Mouse (Mus musculus): ENCODE results near the gene Bptf.
"Not testable (repeated sequence)": the region's sequence is repeated elsewhere in the genome, so short reads cannot be mapped to it uniquely, and the experiment has no call there.

The Bptf gene

GRCm38 (mm10) chr11:107117789-107118188, 14.1 kb downstream of the Bptf start:
- DNase-seq (ENCODE audit: low read depth, low spot score): no peak

GRCm38 (mm10) chr11:107113881-107114557, 17.9 kb downstream of the Bptf start:
- no peak for DNase-seq (ENCODE audit: low read depth, low spot score)

- no peak for DNase-seq (ENCODE audit: low read depth, low spot score)
Observed at GRCm38 (mm10) chr11:107113112-107113511, 18.8 kb downstream of the Bptf start.

GRCm38 (mm10) chr11:107109669-107110068, 22.3 kb downstream of the Bptf start:
- DNase-seq (ENCODE audit: low read depth, low spot score): no peak

- DNase-seq (ENCODE audit: low read depth, low spot score): no peak
Observed at GRCm38 (mm10) chr11:107108892-107109291, 23.0 kb downstream of the Bptf start.

GRCm38 (mm10) chr11:107107725-107108078, 24.2 kb downstream of the Bptf start:
- DNase-seq (ENCODE audit: low read depth, low spot score): no peak

GRCm38 (mm10) chr11:107106978-107107724, 24.8 kb downstream of the Bptf start:
- DNase-seq (ENCODE audit: low read depth, low spot score): no peak

- DNase-seq (ENCODE audit: low read depth, low spot score): no peak
Observed at GRCm38 (mm10) chr11:107106461-107106860, 25.5 kb downstream of the Bptf start.

- peak; percentile 25 for DNase-seq (ENCODE audit: low read depth, low spot score)
Observed at GRCm38 (mm10) chr11:107105227-107105626, 26.7 kb downstream of the Bptf start.

GRCm38 (mm10) chr11:107103736-107104135, 28.2 kb downstream of the Bptf start:
- DNase-seq (ENCODE audit: low read depth, low spot score): no peak

- no peak for DNase-seq (ENCODE audit: low read depth, low spot score)
Observed at GRCm38 (mm10) chr11:107103224-107103589, 28.7 kb downstream of the Bptf start.

GRCm38 (mm10) chr11:107102465-107103223, 29.3 kb downstream of the Bptf start:
- no peak for DNase-seq (ENCODE audit: low read depth, low spot score)

- no peak for DNase-seq (ENCODE audit: low read depth, low spot score)
Observed at GRCm38 (mm10) chr11:107096973-107097372, 35.0 kb downstream of the Bptf start.

- DNase-seq (ENCODE audit: low read depth, low spot score): no peak
Observed at GRCm38 (mm10) chr11:107093871-107094270, 38.1 kb downstream of the Bptf start.

GRCm38 (mm10) chr11:107092637-107093036, 39.3 kb downstream of the Bptf start:
- no peak for DNase-seq (ENCODE audit: low read depth, low spot score)

- DNase-seq (ENCODE audit: low read depth, low spot score): no peak
Observed at GRCm38 (mm10) chr11:107085866-107086265, 46.1 kb downstream of the Bptf start.

- DNase-seq (ENCODE audit: low read depth, low spot score): no peak
Observed at GRCm38 (mm10) chr11:107083480-107083879, 48.4 kb downstream of the Bptf start.

GRCm38 (mm10) chr11:107065216-107065785, 66.6 kb downstream of the Bptf start:
- DNase-seq (ENCODE audit: low read depth, low spot score): no peak

GRCm38 (mm10) chr11:107064590-107064989, 67.3 kb downstream of the Bptf start:
- DNase-seq (ENCODE audit: low read depth, low spot score): no peak

GRCm38 (mm10) chr11:107063067-107063466, 68.9 kb downstream of the Bptf start:
- no peak for DNase-seq (ENCODE audit: low read depth, low spot score)

GRCm38 (mm10) chr11:107060941-107061340, 71.0 kb downstream of the Bptf start:
- DNase-seq (ENCODE audit: low read depth, low spot score): no peak

GRCm38 (mm10) chr11:107059634-107060033, 72.3 kb downstream of the Bptf start:
- not testable (repeated sequence) for DNase-seq (ENCODE audit: low read depth, low spot score)
